Mouse (Mus musculus) erythroblast, embryonic 14.5 days (primary cell): Measurements from ENCODE around the gene Arid3a. TPM values are rescaled to one million over a fixed set of nuclear protein-coding genes. Genes with fewer than 3 reads are reported as not detected.

ENCODE experiments used
- H3K27me3 ChIP-seq: 2 replicates; pipeline ENCODE4 v1.6.1; 2012; ENCODE audit warnings: inconsistent platforms; ENCODE audit not compliant: control insufficient read depth
- H3K36me3 ChIP-seq: 2 replicates; pipeline ENCODE4 v1.6.1; 2012; ENCODE audit warnings: mild to moderate bottlenecking, inconsistent platforms; ENCODE audit not compliant: control insufficient read depth
- H3K4me1 ChIP-seq: 2 replicates; pipeline ENCODE4 v1.6.1; 2012; ENCODE audit warnings: inconsistent platforms; ENCODE audit not compliant: control insufficient read depth
- H3K4me3 ChIP-seq: replicated peaks from 2 replicates; pipeline ENCODE3; 2012; ENCODE audit warnings: moderate library complexity, mild to moderate bottlenecking, inconsistent platforms
- H3K9me3 ChIP-seq: 2 replicates; pipeline ENCODE4 v1.6.1; 2012; ENCODE audit warnings: low read length, inconsistent platforms, mixed read lengths; ENCODE audit not compliant: control insufficient read depth
- GATA1 ChIP-seq: IDR thresholded peaks from 2 replicates; pipeline ENCODE4 v1.6.1; 2012; ENCODE audit warnings: low read length, inconsistent platforms, mixed read lengths
- TAL1 ChIP-seq: IDR thresholded peaks from 3 replicates; pipeline ENCODE4 v1.6.1; 2012; ENCODE audit warnings: low read length, inconsistent platforms, mixed read lengths
- polyA plus RNA-seq: library from polyadenylated mRNA; stranded (reverse); fragments of >175 nt; gene quantifications from 2 replicates; pipeline ENCODE4 v1.2.3, GENCODE M21; 2012

Gene Arid3a
- polyA plus RNA-seq, 1 experiment, result 1.4 TPM

DNA sequence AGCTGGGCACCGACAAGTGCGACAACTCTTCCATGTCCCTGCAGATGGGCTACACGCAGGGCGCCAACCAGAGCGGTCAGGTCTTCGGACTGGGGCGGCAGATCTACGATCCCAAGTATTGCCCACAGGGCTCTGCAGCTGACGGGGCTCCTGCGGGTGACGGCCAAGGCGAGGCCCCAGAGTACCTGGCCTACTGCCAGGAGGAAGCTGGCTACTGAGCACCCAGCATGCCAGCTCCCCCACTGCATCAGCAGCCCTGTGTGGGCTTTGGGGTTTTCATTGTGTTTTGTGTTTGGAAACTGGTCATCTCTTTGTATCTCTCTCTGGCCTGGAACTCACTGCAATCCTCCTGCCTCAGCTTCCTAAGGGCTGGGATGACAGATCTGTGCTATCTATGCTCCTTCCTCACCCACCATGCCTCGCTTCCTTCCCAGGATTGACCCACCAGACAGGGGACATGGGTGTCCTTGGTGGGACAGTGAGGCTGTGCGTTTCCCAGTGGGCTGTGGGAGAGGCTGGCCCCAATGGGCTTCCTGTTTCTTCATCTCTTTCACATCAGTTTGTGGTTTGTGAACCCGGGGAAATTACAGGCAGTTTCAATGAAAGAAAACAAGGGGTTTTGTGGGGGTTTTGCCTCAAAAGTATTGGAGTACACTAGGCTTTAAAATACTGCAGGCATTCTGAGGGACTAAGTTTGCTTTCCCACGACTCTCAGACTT, 67.7 kb downstream of the Arid3a start:
- H3K4me3 ChIP-seq, result no peak overlapping the region
- no peak for TF ChIP-seq TAL1
- TF ChIP-seq GATA1, result no peak
- H3K27me3 ChIP-seq, result peaks cover 13% of the 10 kb centered on the region
- peaks cover 17% of the 10 kb centered on the region for H3K9me3 ChIP-seq
- H3K4me1 ChIP-seq, result peaks cover 59% of the 10 kb centered on the region
- peaks cover 19% of the 10 kb centered on the region for H3K36me3 ChIP-seq

DNA sequence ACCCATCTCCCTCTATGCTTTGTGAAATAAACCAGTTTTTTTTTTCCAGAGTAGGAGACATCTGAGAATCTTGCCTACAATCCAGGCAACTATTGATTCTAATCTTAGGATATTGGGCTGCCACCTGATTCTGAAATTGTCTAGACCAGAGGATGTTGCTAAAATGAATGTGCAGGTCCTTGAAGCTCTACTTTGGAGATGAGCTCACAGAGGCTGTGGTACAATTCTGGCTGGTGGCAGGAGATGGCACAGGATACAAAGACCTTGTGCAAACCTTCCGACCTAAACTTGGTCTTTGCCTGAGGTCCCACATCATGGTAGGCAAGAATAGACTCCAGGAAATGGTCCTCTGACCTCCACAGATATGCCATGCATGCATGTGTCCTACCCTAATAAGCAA, 68.8 kb downstream of the Arid3a start:
- peaks cover 30% of the 10 kb centered on the region for H3K36me3 ChIP-seq
- peaks cover 17% of the 10 kb centered on the region for H3K9me3 ChIP-seq
- TF ChIP-seq TAL1, result no peak
- no peak for TF ChIP-seq GATA1
- peaks cover 5% of the 10 kb centered on the region for H3K27me3 ChIP-seq
- H3K4me1 ChIP-seq, result peaks cover 64% of the 10 kb centered on the region
- peak overlapping the region; percentile 84 for H3K4me3 ChIP-seq

DNA sequence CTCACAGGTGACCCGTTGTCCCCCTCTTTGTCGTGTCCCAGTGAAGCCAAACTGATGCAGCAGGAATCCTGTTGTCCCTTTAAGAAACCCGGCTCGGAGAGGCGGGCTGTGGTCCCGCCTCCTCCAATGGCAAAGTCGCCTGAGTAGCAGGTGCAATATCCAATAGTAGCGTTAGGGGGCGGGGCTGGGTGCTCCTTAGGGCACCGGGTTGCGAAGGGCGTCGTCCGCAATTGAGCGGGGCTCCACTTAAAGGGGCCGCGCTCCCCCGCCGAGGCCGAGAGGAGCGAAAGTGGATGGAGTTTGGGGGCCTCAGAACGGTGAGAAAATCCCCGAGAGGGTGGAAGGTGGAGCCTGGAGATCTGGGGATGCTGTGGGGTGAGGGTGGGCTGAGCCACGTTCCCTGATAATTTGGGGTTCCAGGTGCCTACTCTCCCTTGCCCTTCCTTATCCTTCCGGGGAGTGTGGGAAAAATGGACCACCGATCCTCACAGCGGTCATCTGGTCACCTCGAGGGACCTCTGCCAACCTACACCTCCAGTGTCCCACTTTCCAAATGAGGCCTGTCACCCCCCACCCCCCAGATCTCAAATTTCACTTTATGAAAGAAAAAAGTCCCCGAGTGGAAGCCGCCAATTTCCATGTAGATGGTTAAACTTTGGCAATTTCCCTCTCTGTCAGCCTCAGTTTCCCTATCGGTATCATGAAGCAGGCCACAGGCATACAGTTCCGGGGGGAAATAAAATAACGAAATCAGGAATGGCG, 69.6 kb downstream of the Arid3a start, which contains the start of gene Abca7:
Gene Abca7 (plus strand): TSS at position 223 of the 762 bp plus-strand sequence.
- TF ChIP-seq TAL1, result no peak
- TF ChIP-seq GATA1, result no peak
- Histone ChIP-seq H3K9me3 (peaks cover 13% of the 10 kb centered on the region), H3K4me1 (peaks cover 69% of the 10 kb centered on the region), H3K4me3 (peak within 1 kb of the TSS; percentile 84), H3K36me3 (peaks cover 38% of the 10 kb centered on the region), H3K27me3 (no peaks in the 10 kb centered on the region; the same call in 1 of the 2 replicates)

DNA sequence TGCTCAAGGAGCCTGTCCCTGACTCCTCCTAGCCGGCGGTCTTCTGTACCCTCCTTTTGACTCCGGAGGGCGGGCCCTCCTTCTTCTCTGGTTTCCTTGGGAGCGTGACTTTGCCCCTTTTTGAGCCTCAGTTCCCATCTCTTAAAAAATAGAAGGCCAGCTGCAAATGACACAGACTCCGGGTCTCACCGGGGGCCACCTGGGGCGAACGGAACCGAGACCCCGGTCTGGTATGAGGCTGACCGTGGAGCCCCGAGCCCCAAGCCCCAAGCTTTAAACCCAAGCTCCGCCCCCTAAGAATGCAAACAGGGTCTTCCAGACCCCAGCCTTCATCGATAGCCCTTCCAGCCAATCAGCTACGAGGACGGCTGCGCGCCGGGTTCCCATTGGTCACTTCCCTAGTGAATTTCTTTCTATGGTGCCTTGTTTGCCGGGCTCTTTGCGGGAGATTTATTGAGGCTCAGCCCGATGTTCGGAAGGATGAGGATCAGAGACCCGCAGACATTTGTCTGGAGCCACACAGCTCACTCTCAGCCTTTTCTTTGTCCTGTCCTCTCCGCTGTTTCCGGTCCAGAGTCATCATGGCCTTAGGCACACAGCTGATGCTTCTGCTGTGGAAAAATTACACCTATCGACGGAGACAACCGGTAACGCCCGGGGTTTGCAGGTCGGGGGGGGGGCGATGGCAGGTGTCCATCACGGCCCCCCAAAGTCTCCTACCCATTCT, 70.4 kb downstream of the Arid3a start:
- H3K27me3 ChIP-seq, result no peaks in the 10 kb centered on the region; the same call in 1 of the 2 replicates
- peaks cover 76% of the 10 kb centered on the region for H3K4me1 ChIP-seq
- peaks cover 5% of the 10 kb centered on the region for H3K9me3 ChIP-seq
- TF ChIP-seq GATA1 (no peak), TAL1 (no peak)
- peak overlapping the region; percentile 84 for H3K4me3 ChIP-seq
- peaks cover 46% of the 10 kb centered on the region for H3K36me3 ChIP-seq

DNA sequence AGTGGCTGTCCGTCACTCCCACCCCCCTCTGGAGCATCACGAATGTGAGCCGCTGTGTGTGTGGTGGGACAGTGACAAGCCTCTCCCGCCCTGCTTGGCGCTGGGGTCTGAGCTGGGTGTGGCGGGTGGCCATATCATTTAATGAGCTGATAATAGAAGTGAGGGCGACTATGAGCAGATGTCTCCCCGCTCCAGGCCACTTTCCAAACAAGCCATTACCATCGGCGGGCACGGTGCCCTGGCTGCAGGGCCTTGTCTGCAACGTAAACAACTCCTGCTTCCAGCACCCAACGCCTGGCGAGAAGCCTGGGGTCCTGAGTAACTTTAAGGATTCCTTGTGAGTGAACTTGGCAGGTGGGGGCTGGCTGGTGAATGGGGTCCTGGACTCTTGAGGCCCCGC, 71.0 kb downstream of the Arid3a start:
- Histone ChIP-seq H3K9me3 (no peaks in the 10 kb centered on the region), H3K4me1 (peaks cover 82% of the 10 kb centered on the region), H3K4me3 (peak overlapping the region; percentile 84), H3K27me3 (no peaks in the 10 kb centered on the region; the same call in 1 of the 2 replicates), H3K36me3 (peaks cover 52% of the 10 kb centered on the region)
- no peak for TF ChIP-seq TAL1

DNA sequence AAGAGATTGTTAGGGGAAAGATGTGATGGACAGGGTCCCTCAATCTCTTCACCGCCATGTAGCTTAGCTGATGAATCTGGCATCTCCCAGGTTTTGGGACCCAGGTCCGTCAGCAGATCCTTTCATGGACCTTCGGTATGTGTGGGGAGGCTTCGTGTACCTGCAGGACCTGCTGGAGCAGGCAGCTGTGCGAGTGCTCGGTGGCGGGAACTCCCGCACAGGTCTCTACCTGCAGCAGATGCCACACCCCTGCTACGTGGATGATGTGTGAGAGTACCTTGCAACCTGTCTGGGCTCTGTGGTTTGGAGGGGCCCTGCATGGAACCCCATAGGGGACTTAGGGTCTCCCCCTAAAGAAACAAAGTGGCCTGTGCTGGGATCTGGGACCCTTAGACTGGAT, 75.1 kb downstream of the Arid3a start:
- Histone ChIP-seq H3K9me3 (no peaks in the 10 kb centered on the region), H3K4me1 (peaks cover 77% of the 10 kb centered on the region), H3K36me3 (peaks cover 93% of the 10 kb centered on the region), H3K4me3 (no peak overlapping the region), H3K27me3 (no peaks in the 10 kb centered on the region; the same call in 1 of the 2 replicates)
- TF ChIP-seq GATA1 (no peak), TAL1 (no peak)

DNA sequence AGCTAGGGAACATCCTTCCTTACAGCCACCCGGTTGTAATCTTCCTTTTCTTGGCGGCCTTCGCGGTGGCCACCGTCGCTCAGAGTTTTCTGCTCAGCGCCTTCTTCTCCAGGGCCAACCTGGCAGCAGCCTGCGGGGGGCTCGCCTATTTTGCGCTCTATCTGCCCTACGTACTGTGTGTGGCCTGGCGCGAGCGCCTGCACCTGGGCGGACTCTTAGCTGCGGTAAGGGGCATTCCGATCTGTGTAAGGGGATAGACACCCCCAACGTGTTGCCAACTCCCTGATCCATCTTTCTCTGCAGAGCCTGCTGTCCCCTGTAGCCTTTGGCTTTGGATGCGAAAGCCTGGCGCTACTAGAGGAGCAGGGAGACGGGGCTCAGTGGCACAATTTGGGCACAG, 76.0 kb downstream of the Arid3a start:
- no peak for TF ChIP-seq TAL1
- TF ChIP-seq GATA1, result no peak
- H3K4me3 ChIP-seq, result no peak overlapping the region
- no peaks in the 10 kb centered on the region for H3K9me3 ChIP-seq
- H3K4me1 ChIP-seq, result peaks cover 73% of the 10 kb centered on the region
- H3K27me3 ChIP-seq, result no peaks in the 10 kb centered on the region; the same call in 1 of the 2 replicates
- H3K36me3 ChIP-seq, result peaks cover 100% of the 10 kb centered on the region

DNA sequence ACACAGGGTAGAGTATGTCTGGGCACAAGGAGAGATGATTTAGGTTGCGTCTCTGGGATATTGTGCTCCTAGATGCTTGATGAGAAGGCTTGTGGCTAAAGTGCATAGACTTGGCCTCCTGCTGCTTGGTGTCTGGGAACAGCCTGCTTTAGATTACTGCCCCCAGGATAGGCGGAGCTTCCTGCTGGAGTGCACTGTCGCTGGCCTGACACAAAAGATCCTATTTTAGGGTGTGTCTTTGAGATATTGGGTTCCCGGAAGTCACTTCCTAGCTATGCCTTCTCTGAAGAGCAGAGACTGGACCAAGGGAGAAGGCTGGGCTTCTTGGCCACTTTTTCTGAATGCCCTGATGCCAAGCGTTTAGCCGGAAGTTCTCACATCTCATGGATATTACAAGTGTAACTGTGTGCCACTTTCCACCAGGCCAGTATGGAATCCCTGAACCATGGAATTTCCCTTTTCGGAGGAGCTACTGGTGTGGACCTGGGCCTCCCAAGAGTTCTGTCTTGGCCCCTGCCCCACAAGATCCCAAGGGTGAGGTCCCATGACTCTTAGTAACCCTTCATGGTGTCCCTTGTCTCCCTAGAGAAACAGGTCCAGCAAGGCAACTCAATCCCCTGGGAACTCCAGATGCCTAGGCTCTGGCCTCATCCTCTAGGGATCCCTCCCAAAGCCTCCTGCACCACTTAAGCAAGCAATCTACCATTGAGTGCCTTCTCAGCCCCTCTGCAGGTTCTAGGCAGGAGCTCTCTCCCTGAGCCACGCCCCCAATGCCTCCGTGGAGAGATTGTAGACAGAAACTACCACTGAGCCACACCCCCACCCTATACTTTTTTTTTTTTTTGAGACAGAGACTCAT, 76.8 kb downstream of the Arid3a start:
- peaks cover 100% of the 10 kb centered on the region for H3K36me3 ChIP-seq
- no peak for TF ChIP-seq GATA1
- TF ChIP-seq TAL1, result no peak
- H3K27me3 ChIP-seq, result no peaks in the 10 kb centered on the region; the same call in 1 of the 2 replicates
- H3K4me3 ChIP-seq, result no peak overlapping the region
- H3K4me1 ChIP-seq, result peaks cover 66% of the 10 kb centered on the region
- H3K9me3 ChIP-seq, result peaks cover 2% of the 10 kb centered on the region
